Mouse (Mus musculus): ENCODE results near the gene Vcp. TPM values are rescaled to one million over a fixed set of nuclear protein-coding genes. Genes with fewer than 3 reads are reported as not detected.

Gene Vcp
- total RNA-seq, 2 experiments from 2014 or later: 248 to 282 TPM

GRCm38 (mm10) chr4:42946733-42947290 lies 53.5 kb downstream of the Vcp start:
- DNase-seq (ENCODE audit: low spot score): no peak

GRCm38 (mm10) chr4:42945952-42946351 lies 54.4 kb downstream of the Vcp start:
- peak; percentile 49 for DNase-seq (ENCODE audit: low spot score)

- no peak for DNase-seq (ENCODE audit: low spot score)
These were observed 54.9 kb downstream of the Vcp start for GRCm38 (mm10) chr4:42945445-42945844.

- no peak for DNase-seq (ENCODE audit: low spot score)
These were observed 55.3 kb downstream of the Vcp start for GRCm38 (mm10) chr4:42945043-42945442.

GRCm38 (mm10) chr4:42944185-42944584 lies 56.1 kb downstream of the Vcp start:
- DNase-seq (ENCODE audit: low spot score): no peak

GRCm38 (mm10) chr4:42943341-42943740 lies 57.0 kb downstream of the Vcp start:
- DNase-seq (ENCODE audit: low spot score): no peak

GRCm38 (mm10) chr4:42941396-42941795 lies 58.9 kb downstream of the Vcp start:
- no peak for DNase-seq (ENCODE audit: low spot score)

GRCm38 (mm10) chr4:42933630-42934029 lies 66.7 kb downstream of the Vcp start:
- DNase-seq (ENCODE audit: low spot score): peak; percentile 43

- DNase-seq (ENCODE audit: low spot score): no peak
These were observed 67.9 kb downstream of the Vcp start for GRCm38 (mm10) chr4:42932229-42932969.

Other genes with a start within 250 kb of the Vcp start
- gene Ccl19, start 243.9 kb downstream of the Vcp start, total RNA-seq (2021): not detected
- gene Ccl21a, start 226.5 kb downstream of the Vcp start, total RNA-seq (2021): 10 to 100 TPM in 1 of 2 experiments, 1 to 10 TPM in 1; 9.4 to 13.4 TPM
- not detected for gene Fam205a1, start 146.6 kb downstream of the Vcp start, total RNA-seq (2021)
- gene Gm12394, start 143.7 kb downstream of the Vcp start, total RNA-seq (2021): under 1 TPM in 1 of 2 experiments, not detected in 1; 0.07 TPM
- 1 to 10 TPM; 1.1 to 1.2 TPM for gene Fam205c, start 126.3 kb downstream of the Vcp start, total RNA-seq (2021)
- under 1 TPM; 0.26 to 0.66 TPM for gene Phf24, start 83.8 kb downstream of the Vcp start, total RNA-seq (2021)
- 100 to 1,000 TPM; 198 to 225 TPM for gene Dnajb5, start 50.7 kb downstream of the Vcp start, total RNA-seq (2021)
- not detected for gene 1700022I11Rik, start 30.9 kb downstream of the Vcp start, total RNA-seq (2021)
- 1 to 10 TPM; 1.4 to 1.8 TPM for gene Fancg, start 10.0 kb upstream of the Vcp start, total RNA-seq (2021)
- 1 to 10 TPM; 6.2 to 7.7 TPM for gene Pigo, start 25.3 kb upstream of the Vcp start, total RNA-seq (2021)
- 100 to 1,000 TPM in 1 of 2 experiments, 10 to 100 TPM in 1; 88.9 to 105 TPM for gene Stoml2, start 31.2 kb upstream of the Vcp start, total RNA-seq (2021)
- 10 to 100 TPM; 27.6 to 28.1 TPM for gene Fam214b, start 45.7 kb upstream of the Vcp start, total RNA-seq (2021)
- gene Unc13b, start 58.4 kb upstream of the Vcp start, total RNA-seq (2021): 1 to 10 TPM; 1.2 to 1.9 TPM

Measured in gastrocnemius, adult 18-20 months (tissue).